ENCODE assay signal across 24 mouse cellular contexts in genomic region chr13:58768258-58768657, GRCm38 (mm10). TPM values are rescaled to one million over a fixed set of nuclear protein-coding genes. Genes with fewer than 3 reads are reported as not detected.
"Had no signal": no experiment of that assay in that cellular context is flagged by ENCODE, and none has a peak within 500 bp of the region (broad histone marks: within the 10 kb centered on the region; RNA-seq: fewer than 3 reads in every experiment).

No protein-coding gene starts in this region.

- ATAC-seq: hindbrain, postnatal 0 days; intestine, embryonic 16.5 days; liver, embryonic 12.5 days had no signal

- H3K4me2 ChIP-seq: heart, embryonic 12.5 days; hindbrain, embryonic 13.5 days; hindbrain, embryonic 15.5 days; limb, embryonic 13.5 days; limb, embryonic 15.5 days; liver, embryonic 12.5 days had no signal

- H3K4me3 ChIP-seq: heart, embryonic 10.5 days; heart, embryonic 12.5 days; hindbrain, embryonic 13.5 days; hindbrain, embryonic 15.5 days; layer of hippocampus, adult 2 months; limb, embryonic 13.5 days; limb, embryonic 15.5 days; liver, embryonic 12.5 days had no signal

- H3K27ac ChIP-seq: heart, embryonic 10.5 days; hindbrain, embryonic 13.5 days; hindbrain, embryonic 15.5 days; hindbrain, postnatal 0 days; layer of hippocampus, adult 2 months; limb, embryonic 13.5 days; limb, embryonic 15.5 days; liver, embryonic 12.5 days; liver, embryonic 14.5 days had no signal

- H3K4me1 ChIP-seq: heart, embryonic 10.5 days; heart, embryonic 12.5 days; hindbrain, embryonic 13.5 days; hindbrain, embryonic 15.5 days; limb, embryonic 13.5 days; limb, embryonic 15.5 days; liver, embryonic 12.5 days had no signal

- DNase-seq: gastrocnemius, postnatal 14 days; gastrocnemius, postnatal 36 days; heart, adult 18-20 months; heart, postnatal 10 days; heart, postnatal 36 days; kidney, adult 11 months; kidney, adult 2 months; kidney, postnatal 10 days; kidney, postnatal 25 days; kidney, postnatal 4 days; layer of hippocampus, postnatal 36 days; left cerebral cortex, postnatal 4 days had no signal

- H3K36me3 ChIP-seq: heart, embryonic 10.5 days; heart, embryonic 12.5 days; hindbrain, embryonic 13.5 days; hindbrain, embryonic 15.5 days; limb, embryonic 13.5 days; limb, embryonic 15.5 days; liver, embryonic 12.5 days had no signal

- H3K9ac ChIP-seq: heart, embryonic 12.5 days; hindbrain, embryonic 13.5 days; hindbrain, embryonic 15.5 days; limb, embryonic 13.5 days; limb, embryonic 15.5 days; liver, embryonic 12.5 days; liver, embryonic 14.5 days had no signal

- H3K27me3 ChIP-seq: heart, embryonic 12.5 days; hindbrain, embryonic 13.5 days; hindbrain, embryonic 15.5 days; limb, embryonic 13.5 days; limb, embryonic 15.5 days; liver, embryonic 12.5 days had no signal

- H3K9me3 ChIP-seq: heart, embryonic 10.5 days; heart, embryonic 12.5 days; hindbrain, embryonic 13.5 days; hindbrain, embryonic 15.5 days; limb, embryonic 13.5 days; limb, embryonic 15.5 days; liver, embryonic 12.5 days had no signal

RNA-seq across cellular contexts. Expression of gene Ntrk2, which starts 38.1 kb away (rescaled TPM):
- total RNA-seq: hematopoietic stem cell, adult 5-6 weeks had no signal
